In the genomic region with DNA sequence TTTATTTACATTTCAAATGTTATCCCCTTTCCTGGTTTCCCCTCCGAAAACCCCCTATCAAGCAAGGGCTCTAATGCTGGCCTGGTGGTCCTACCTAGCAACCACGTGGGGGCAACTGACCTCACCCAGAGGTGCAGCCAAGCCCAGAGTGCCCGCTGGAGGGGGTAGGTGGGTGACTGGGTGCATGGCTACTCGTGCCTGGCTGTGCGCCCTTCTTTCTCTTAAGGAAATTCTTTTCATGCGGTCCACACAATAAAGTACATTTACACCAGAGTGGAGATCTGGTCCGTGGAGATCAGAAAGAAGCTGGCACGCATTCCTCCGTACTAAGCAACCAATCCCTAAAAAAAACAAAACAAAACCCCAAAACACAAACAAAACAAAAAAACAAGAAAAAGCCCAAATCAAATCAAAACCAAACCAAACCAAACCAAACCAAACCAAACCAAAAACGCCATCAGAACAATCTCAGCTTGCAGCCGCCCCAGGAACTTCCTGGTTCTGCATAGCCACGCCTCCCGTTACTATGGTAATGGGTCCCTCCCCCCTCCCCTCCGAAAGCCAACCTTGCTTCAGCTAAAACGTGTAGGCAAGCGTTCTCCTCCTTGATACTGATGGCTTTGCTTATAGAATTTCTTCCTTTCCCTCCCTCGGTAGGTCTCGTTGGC, we compare ENCODE assay signal across 7 mouse cellular contexts. TPM values are rescaled to one million over a fixed set of nuclear protein-coding genes. Genes with fewer than 3 reads are reported as not detected.
DNase-seq lines count a peak whose midpoint lies in the region; ATAC-seq and TF ChIP-seq lines count a peak whose summit lies in the region.

No protein-coding gene starts in this region.

- peaks cover 4% of the 10 kb centered on the region for H3K27me3 ChIP-seq in forebrain, embryonic 10.5 days (ENCODE audit: poor library complexity, severe bottlenecking)
- H3K27me3 ChIP-seq in hindbrain, embryonic 11.5 days (ENCODE audit: control insufficient read depth, insufficient read depth, low read length), result no peaks in the 10 kb centered on the region
- H3K27me3 ChIP-seq in limb, embryonic 15.5 days, result no peaks in the 10 kb centered on the region
- no peaks in the 10 kb centered on the region for H3K27me3 ChIP-seq in midbrain, embryonic 16.5 days (ENCODE audit: control insufficient read depth, insufficient read depth, low read depth, low read length)

- peak; percentile 93 for DNase-seq in Muller cell, postnatal 12 days (ENCODE audit: inconsistent ontology term)
- DNase-seq in brain, embryonic 14.5 days (ENCODE audit: low read depth), result peak; percentile 97
- peak; percentile 86 for DNase-seq in forebrain, embryonic 10.5 days (ENCODE audit: extremely low spot score, low spot score)
- peak; percentile 91 for DNase-seq in hindbrain, embryonic 11.5 days (ENCODE audit: low spot score)
- peak; percentile 84 for DNase-seq in testis, postnatal 10 days (ENCODE audit: low spot score)

- peak overlapping the region; percentile 86 for H3K27ac ChIP-seq in forebrain, embryonic 10.5 days
- no peak overlapping the region for H3K27ac ChIP-seq in hindbrain, embryonic 11.5 days (ENCODE audit: low read depth, low read length)
- peak overlapping the region; percentile 64 for H3K27ac ChIP-seq in limb, embryonic 15.5 days
- H3K27ac ChIP-seq in midbrain, embryonic 16.5 days (ENCODE audit: low read length), result peak overlapping the region; percentile 82

- peak overlapping the region; percentile 59 for H3K4me3 ChIP-seq in forebrain, embryonic 10.5 days
- peak overlapping the region; percentile 43 for H3K4me3 ChIP-seq in hindbrain, embryonic 11.5 days (ENCODE audit: low read depth, low read length)
- peak overlapping the region; percentile 46 for H3K4me3 ChIP-seq in limb, embryonic 15.5 days
- peak overlapping the region; percentile 49 for H3K4me3 ChIP-seq in midbrain, embryonic 16.5 days (ENCODE audit: low read depth, low read length)

- ATAC-seq in hindbrain, embryonic 11.5 days (ENCODE audit: low FRiP score), result peak; percentile 80
- peak; percentile 71 for ATAC-seq in limb, embryonic 15.5 days (ENCODE audit: insufficient number of reproducible peaks, low FRiP score, low TSS enrichment, low read depth)
- peak; percentile 77 for ATAC-seq in midbrain, embryonic 16.5 days

- peaks cover 31% of the 10 kb centered on the region for H3K4me1 ChIP-seq in forebrain, embryonic 10.5 days
- H3K4me1 ChIP-seq in hindbrain, embryonic 11.5 days (replicated peaks; ENCODE audit: control insufficient read depth, insufficient read depth, low read length), result no peaks in the 10 kb centered on the region
- peaks cover 11% of the 10 kb centered on the region; the same call in 1 of the 2 replicates for H3K4me1 ChIP-seq in limb, embryonic 15.5 days
- peaks cover 17% of the 10 kb centered on the region for H3K4me1 ChIP-seq in midbrain, embryonic 16.5 days (ENCODE audit: control insufficient read depth, insufficient read depth, low read length)

- peaks cover 2% of the 10 kb centered on the region; the same call in 1 of the 2 replicates for H3K9me3 ChIP-seq in forebrain, embryonic 10.5 days
- H3K9me3 ChIP-seq in hindbrain, embryonic 11.5 days (ENCODE audit: control insufficient read depth, low read length), result no peaks in the 10 kb centered on the region
- H3K9me3 ChIP-seq in limb, embryonic 15.5 days, result no peaks in the 10 kb centered on the region
- H3K9me3 ChIP-seq in midbrain, embryonic 16.5 days (replicated peaks; ENCODE audit: control insufficient read depth, low read length, poor library complexity, severe bottlenecking), result no peaks in the 10 kb centered on the region; the same call in 1 of the 2 replicates

- peak overlapping the region; percentile 33; the same call in 1 of the 2 replicates for H3K9ac ChIP-seq in hindbrain, embryonic 11.5 days (ENCODE audit: low read depth, low read length)
- H3K9ac ChIP-seq in limb, embryonic 15.5 days, result 0 out of 2 replicates have a peak overlapping the region, but pooled peaks have one; percentile 35
- peak overlapping the region; percentile 57 for H3K9ac ChIP-seq in midbrain, embryonic 16.5 days (ENCODE audit: low read depth, low read length)

- under 1% methylated on average over 18 of the region's 18 CpGs for WGBS in forebrain, embryonic 10.5 days
- WGBS in hindbrain, embryonic 11.5 days, result 0% methylated on average over 18 of the region's 18 CpGs
- WGBS in limb, embryonic 15.5 days, result under 1% methylated on average over 18 of the region's 18 CpGs
- WGBS in midbrain, embryonic 16.5 days, result under 1% methylated on average over 18 of the region's 18 CpGs

- no peaks in the 10 kb centered on the region for H3K36me3 ChIP-seq in forebrain, embryonic 10.5 days (replicated peaks)
- no peaks in the 10 kb centered on the region for H3K36me3 ChIP-seq in hindbrain, embryonic 11.5 days (ENCODE audit: control insufficient read depth, insufficient read depth, low read length)
- no peaks in the 10 kb centered on the region for H3K36me3 ChIP-seq in limb, embryonic 15.5 days
- no peaks in the 10 kb centered on the region for H3K36me3 ChIP-seq in midbrain, embryonic 16.5 days (ENCODE audit: control insufficient read depth, insufficient read depth, low read length)

- H3K4me2 ChIP-seq in hindbrain, embryonic 11.5 days (replicated peaks; ENCODE audit: low read depth, low read length), result peak overlapping the region; percentile 81
- peak overlapping the region; percentile 79 for H3K4me2 ChIP-seq in limb, embryonic 15.5 days
- H3K4me2 ChIP-seq in midbrain, embryonic 16.5 days (ENCODE audit: low read length), result peak overlapping the region; percentile 85

- no peak for TF ChIP-seq POLR2A in brain, embryonic 14.5 days (IDR thresholded peaks at IDR 0.05; ENCODE audit: borderline replicate concordance, extremely low read depth, insufficient read depth, insufficient read length, poor library complexity, severe bottlenecking)

- peak; percentile 17; the same call in 1 of the 2 replicates for TF ChIP-seq CTCF in brain, embryonic 14.5 days (IDR thresholded peaks at IDR 0.05; ENCODE audit: borderline replicate concordance, extremely low read depth, insufficient read depth, insufficient read length)

RNA-seq across cellular contexts. Expression of gene Gm6525, which starts 54.4 kb away (rescaled TPM):
- not detected in 2 replicates for polyA plus RNA-seq in brain, embryonic 14.5 days (2012; rRNA removed)
- 0.87 and 1.5 TPM in 2 replicates for polyA plus RNA-seq in forebrain, embryonic 10.5 days (2016; fragmentation: Nextera tagmentation; extraction: Ambion mirVana)
- 0.99 and 1.6 TPM in 2 replicates for polyA plus RNA-seq in hindbrain, embryonic 11.5 days (2014; fragmentation: Nextera tagmentation; extraction: Ambion mirVana)
- polyA plus RNA-seq in limb, embryonic 15.5 days (2015; fragmentation: Nextera tagmentation; extraction: Ambion mirVana), result 0.79 and 1.6 TPM in 2 replicates
- 2.1 and 2.5 TPM in 2 replicates for polyA plus RNA-seq in midbrain, embryonic 16.5 days (2015; fragmentation: Nextera tagmentation; extraction: Ambion mirVana)
